Mouse (Mus musculus): ENCODE data around the gene Prmt9.

DNA sequence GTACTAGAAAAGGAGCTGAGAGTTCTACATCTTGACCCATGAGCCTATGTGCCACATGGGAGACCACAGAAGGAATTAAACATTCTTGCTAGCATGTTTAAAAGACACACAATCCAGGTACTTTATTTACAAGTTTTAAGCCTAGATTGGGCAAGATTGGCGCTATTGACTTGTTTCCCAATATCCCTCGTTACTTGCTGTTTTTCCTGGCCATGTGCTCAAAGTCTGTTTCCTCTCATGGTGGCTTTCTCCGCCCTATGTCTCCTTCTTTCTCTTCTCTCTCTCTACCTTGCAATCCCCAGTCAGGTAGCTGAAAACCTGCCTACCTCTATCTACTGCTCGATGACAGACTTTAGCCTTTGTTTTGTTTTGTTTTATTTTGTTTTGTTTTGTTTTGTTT, 3.6 kb upstream of the Prmt9 start:
- TF ChIP-seq CTCF (IDR thresholded peaks at IDR 0.05; ENCODE audit: low read depth, low read length) (no peak), TAL1 (conservative IDR thresholded peaks at IDR 0.05; ENCODE audit: low read depth, low read length) (no peak)
